Mouse (Mus musculus) midbrain, embryonic 11.5 days (tissue): ENCODE results near the gene Kat7. TPM values are rescaled to one million over a fixed set of nuclear protein-coding genes. Genes with fewer than 3 reads are reported as not detected.

Experiments
- ATAC-seq: fragments of 200-750 bp; cut with Nextera tagmentation; 2 replicates; pipeline ENCODE4 v1.8.0; 2017; ENCODE audit warnings: moderate TSS enrichment, moderate library complexity; ENCODE audit not compliant: low FRiP score
- DNase-seq: peaks from one replicate; pipeline ENCODE4 v3.0.0; 2015; ENCODE audit warnings: low spot score; ENCODE audit errors: missing footprints
- H3K27ac ChIP-seq: fragments of 300-500 bp; sonication (generic); 2 replicates; pipeline ENCODE4 v1.5.1; 2014; ENCODE audit warnings: low read depth, low read length
- H3K27me3 ChIP-seq: fragments of 300-500 bp; sonication (generic); 2 replicates; pipeline ENCODE4 v1.6.1; 2014; ENCODE audit warnings: mild to moderate bottlenecking, low read length, moderate library complexity, mixed read lengths; ENCODE audit not compliant: control insufficient read depth, insufficient read depth
- H3K36me3 ChIP-seq: fragments of 300-500 bp; sonication (generic); 2 replicates; pipeline ENCODE4 v1.6.1; 2014; ENCODE audit warnings: mild to moderate bottlenecking, low read length, moderate library complexity, mixed read lengths; ENCODE audit not compliant: control insufficient read depth, insufficient read depth
- H3K4me1 ChIP-seq: fragments of 300-500 bp; sonication (generic); 2 replicates; pipeline ENCODE4 v1.6.1; 2014; ENCODE audit warnings: low read length; ENCODE audit not compliant: control insufficient read depth, insufficient read depth
- H3K4me2 ChIP-seq: fragments of 300-500 bp; sonication (generic); 2 replicates; pipeline ENCODE4 v1.6.1; 2014; ENCODE audit warnings: mild to moderate bottlenecking, moderate library complexity
- H3K4me3 ChIP-seq: fragments of 300-500 bp; sonication (generic); 2 replicates; pipeline ENCODE4 v1.5.1; 2014; ENCODE audit warnings: low read depth, low read length
- H3K9ac ChIP-seq: fragments of 300-500 bp; sonication (generic); 2 replicates; pipeline ENCODE4 v1.6.1; 2014; ENCODE audit warnings: low read length
- H3K9me3 ChIP-seq: fragments of 300-500 bp; sonication (generic); 2 replicates; pipeline ENCODE4 v1.6.1; 2016; ENCODE audit warnings: low read length; ENCODE audit not compliant: control insufficient read depth
- WGBS: fragments of 180-500 bp; shearing (Covaris S2); extraction: QIAGEN DNeasy Blood & Tissue Kit; methylation state at CpG from one replicate; pipeline ENCODE4 v1.1.7; 2014; 5-methylcytosine and 5-hydroxymethylcytosine counted together
- polyA plus RNA-seq: library from polyadenylated mRNA; unstranded; fragments of >200 nt; fragmentation: Nextera tagmentation; extraction: Ambion mirVana; gene quantifications from 2 replicates; pipeline ENCODE4 v1.2.1, GENCODE M21; 2014

The Kat7 gene
- polyA plus RNA-seq, 1 experiment from 2014 or later: 75.8 TPM

DNA sequence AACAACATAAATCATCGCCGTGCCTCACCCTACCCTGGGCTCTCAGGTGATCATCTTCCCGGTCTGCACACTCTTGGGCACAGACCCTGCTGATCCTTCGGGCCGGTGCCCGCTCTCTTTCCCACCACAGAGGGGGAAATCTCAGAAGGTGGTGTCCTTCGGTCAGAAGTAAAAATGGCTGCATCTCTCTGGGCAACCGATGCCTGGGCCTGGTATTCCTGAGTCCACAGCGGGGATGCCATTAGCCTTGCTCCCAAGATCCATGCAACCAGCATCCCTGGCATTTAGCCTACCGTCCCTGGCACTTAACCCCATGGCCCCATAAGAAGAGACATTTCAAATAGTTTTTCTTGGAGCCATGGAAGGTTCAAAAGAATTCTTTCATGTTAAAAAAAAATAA is 14.1 kb upstream of the Kat7 start:
- Histone ChIP-seq H3K4me1 (peaks cover 2% of the 10 kb centered on the region; the same call in 1 of the 2 replicates), H3K27me3 (no peaks in the 10 kb centered on the region), H3K9ac (no peak overlapping the region), H3K9me3 (no peaks in the 10 kb centered on the region), H3K36me3 (no peaks in the 10 kb centered on the region), H3K4me3 (no peak overlapping the region), H3K27ac (no peak overlapping the region), H3K4me2 (no peak overlapping the region)
- DNase-seq (no peak), ATAC-seq (no peak)
- WGBS: 75% methylated on average over 10 of the region's 10 CpGs

DNA sequence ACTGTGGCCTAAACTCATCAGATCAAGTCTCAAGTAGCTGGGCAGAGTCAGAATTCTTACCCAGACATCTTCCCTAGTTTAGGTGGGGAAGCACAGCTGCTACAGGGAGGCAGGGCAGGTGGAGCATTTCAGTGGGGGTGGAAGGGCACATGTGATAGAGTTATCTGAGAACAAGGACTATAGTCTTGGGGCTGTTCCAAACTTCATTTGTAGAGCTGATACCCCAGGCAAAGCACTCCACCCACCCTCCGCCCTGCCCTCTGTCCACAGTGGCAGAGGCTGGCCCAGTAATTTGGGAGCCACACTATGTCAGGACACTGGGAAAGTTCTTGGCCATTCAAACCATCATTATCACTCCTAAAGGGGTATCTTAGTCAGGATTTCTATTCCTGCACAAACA is 10.0 kb upstream of the Kat7 start:
- no peak overlapping the region for H3K4me2 ChIP-seq
- H3K27me3 ChIP-seq: no peaks in the 10 kb centered on the region
- H3K9me3 ChIP-seq: no peaks in the 10 kb centered on the region
- no peaks in the 10 kb centered on the region for H3K36me3 ChIP-seq
- no peak overlapping the region for H3K27ac ChIP-seq
- no peak overlapping the region for H3K9ac ChIP-seq
- no peak overlapping the region for H3K4me3 ChIP-seq
- DNase-seq (no peak), ATAC-seq (no peak)
- peaks cover 2% of the 10 kb centered on the region; the same call in 1 of the 2 replicates for H3K4me1 ChIP-seq
- WGBS: 95% methylated on average over 1 of the region's 1 CpGs

DNA sequence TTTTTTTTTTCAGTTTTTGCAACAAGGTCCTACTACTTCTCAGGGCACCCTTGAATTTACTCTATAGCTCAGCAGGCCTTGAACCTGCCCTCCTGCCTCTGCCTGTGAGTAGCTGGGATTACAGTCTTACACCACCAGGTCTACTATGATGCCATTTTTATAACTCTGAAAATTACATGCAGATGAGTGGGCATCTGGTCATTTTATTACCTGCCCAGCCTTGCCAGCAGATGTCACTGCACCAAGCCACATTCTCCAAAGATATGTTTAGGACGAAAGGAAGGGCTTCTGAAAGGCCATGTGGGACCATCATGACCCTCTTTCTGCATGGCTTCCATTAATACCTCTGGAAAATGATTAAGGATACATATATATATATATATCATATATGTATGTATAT is 9.5 kb upstream of the Kat7 start:
- WGBS: 53% methylated on average over 1 of the region's 1 CpGs
- H3K4me1 ChIP-seq: peaks cover 2% of the 10 kb centered on the region; the same call in 1 of the 2 replicates
- H3K27me3 ChIP-seq: no peaks in the 10 kb centered on the region
- H3K4me2 ChIP-seq: no peak overlapping the region
- DNase-seq (no peak), ATAC-seq (no peak)
- no peak overlapping the region for H3K27ac ChIP-seq
- H3K9me3 ChIP-seq: no peaks in the 10 kb centered on the region
- H3K4me3 ChIP-seq: no peak overlapping the region
- H3K9ac ChIP-seq: no peak overlapping the region
- H3K36me3 ChIP-seq: no peaks in the 10 kb centered on the region

DNA sequence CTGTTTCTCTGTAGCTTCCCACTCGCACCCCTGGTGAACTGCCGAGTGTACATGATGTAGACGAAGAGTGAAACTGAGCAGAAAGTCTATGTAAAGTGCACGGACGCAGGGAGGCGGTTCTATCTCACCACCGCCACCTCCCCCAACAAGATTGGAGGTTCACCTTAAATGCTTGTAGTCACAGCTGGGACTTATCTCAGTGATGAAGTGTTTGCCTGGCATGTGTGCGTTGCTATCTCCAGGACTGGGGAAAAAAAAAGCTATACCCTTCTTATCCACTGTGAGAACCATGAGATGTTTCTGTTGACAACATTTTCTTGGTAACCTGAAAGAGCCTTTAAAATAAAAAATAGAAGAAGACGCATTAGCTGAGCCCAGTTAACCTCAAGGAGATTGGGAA is 8.1 kb upstream of the Kat7 start:
- DNase-seq (no peak), ATAC-seq (no peak)
- Histone ChIP-seq H3K27me3 (no peaks in the 10 kb centered on the region), H3K36me3 (no peaks in the 10 kb centered on the region), H3K4me1 (no peaks in the 10 kb centered on the region), H3K27ac (no peak overlapping the region), H3K9ac (no peak overlapping the region), H3K4me3 (no peak overlapping the region), H3K9me3 (no peaks in the 10 kb centered on the region), H3K4me2 (no peak overlapping the region)
- 90% methylated on average over 9 of the region's 9 CpGs for WGBS

DNA sequence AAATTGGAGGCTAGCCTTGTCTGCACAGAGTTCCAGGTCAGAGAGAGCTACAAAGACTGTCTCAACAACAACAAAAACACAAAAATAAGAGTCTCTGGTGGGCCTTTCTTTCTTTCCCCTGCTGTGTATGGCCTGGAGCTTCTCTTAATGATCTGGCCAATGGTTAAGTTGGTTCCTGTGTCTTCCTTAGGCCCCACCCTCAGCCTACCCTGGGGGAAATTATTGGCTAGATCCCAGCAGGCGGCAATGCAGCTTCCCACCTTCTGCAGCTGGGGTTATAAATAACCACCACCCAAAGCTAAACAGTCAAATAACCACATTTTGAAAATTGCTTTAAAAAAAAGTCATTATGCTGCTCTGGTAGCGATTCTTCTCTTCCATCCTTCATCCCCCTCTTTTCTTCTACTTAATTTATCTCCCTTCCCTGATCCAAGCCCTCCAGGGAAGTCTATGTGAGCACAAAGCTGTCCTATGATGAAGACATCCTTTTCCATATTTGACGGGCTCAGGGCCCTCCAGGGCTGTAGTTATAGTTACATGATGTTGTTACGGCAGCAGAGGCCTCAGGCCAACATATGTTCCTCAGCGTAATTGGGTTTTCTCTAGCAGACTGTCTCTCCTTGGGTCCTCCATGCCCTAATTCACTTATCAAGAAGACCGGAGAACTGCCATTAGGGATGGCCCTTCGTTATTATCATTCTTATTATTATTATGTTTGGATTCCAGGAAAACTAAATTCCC is 5.3 kb upstream of the Kat7 start:
- Histone ChIP-seq H3K4me3 (no peak overlapping the region), H3K27me3 (no peaks in the 10 kb centered on the region), H3K36me3 (no peaks in the 10 kb centered on the region), H3K9me3 (no peaks in the 10 kb centered on the region), H3K4me1 (peaks cover 7% of the 10 kb centered on the region), H3K4me2 (no peak overlapping the region), H3K27ac (no peak overlapping the region), H3K9ac (no peak overlapping the region)
- ATAC-seq (no peak), DNase-seq (no peak)
- WGBS: 85% methylated on average over 7 of the region's 7 CpGs

DNA sequence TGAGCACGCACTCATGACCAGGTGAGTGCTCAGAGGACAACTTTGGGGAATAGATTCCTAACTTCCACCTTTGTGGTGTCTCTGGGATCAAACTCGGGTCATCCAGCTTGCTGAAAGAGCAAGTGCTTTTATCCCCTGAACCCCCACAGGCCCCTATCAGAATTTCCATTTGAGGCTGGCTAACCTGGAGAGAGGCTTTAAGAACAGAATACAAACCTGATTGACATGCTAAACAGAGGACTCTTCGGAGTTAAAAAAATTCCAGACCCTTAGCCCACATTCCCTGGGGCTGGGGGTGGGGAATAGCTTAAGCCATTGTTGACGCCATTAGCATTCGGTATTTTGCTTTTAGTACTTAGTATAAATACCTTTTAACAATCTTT is 1.4 kb upstream of the Kat7 start:
- ATAC-seq (no peak), DNase-seq (no peak)
- peak overlapping the region; percentile 63 for H3K4me2 ChIP-seq
- WGBS: 15% methylated on average over 5 of the region's 5 CpGs
- H3K4me1 ChIP-seq: peaks cover 13% of the 10 kb centered on the region
- no peaks in the 10 kb centered on the region for H3K9me3 ChIP-seq
- no peak overlapping the region for H3K27ac ChIP-seq
- H3K9ac ChIP-seq: peak overlapping the region; percentile 66; the same call in 1 of the 2 replicates
- no peaks in the 10 kb centered on the region for H3K27me3 ChIP-seq
- peak overlapping the region; percentile 87 for H3K4me3 ChIP-seq
- H3K36me3 ChIP-seq: no peaks in the 10 kb centered on the region

DNA sequence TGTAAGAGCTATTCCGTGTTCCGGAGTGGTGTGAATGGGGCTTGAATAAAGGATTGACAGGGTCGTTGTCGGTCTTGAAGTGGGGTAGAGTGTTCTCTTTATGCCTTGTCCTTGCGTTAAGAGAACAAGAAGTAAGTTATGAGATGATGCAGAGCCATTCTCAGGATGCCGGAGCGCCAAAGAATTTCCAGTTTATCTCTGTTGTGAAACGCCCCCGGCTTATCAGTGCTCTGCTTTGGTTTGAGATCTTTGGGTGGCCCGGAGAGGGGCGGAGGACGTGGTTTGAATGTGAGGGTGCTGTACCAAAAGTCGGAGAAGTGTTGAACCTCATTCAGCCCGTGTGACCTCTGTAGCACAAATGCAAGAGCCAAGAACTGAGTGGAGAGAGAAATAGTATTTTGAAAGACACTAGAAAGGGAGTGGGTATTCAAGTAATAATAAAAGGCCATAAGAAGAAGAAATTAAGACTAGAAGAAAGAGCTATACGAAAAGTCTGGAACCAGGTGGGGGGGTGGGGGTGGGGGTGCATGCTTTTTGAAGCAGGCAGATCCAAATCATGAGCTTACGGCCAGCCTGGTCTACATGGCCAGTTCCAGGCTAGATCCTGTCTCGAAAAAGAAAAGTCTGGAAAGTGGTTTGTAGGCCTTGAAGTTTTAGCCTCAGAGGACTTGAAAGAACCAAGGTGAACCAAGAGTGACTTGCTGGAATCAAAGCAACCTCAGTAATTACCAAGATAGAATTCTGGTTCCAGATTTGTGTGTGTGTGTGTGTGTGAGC is 790 bp upstream of the Kat7 start:
- H3K4me3 ChIP-seq: peak overlapping the region; percentile 87
- WGBS: 7% methylated on average over 17 of the region's 17 CpGs
- DNase-seq: no peak
- H3K36me3 ChIP-seq: no peaks in the 10 kb centered on the region; the same call in 1 of the 2 replicates
- H3K4me1 ChIP-seq: peaks cover 13% of the 10 kb centered on the region
- H3K4me2 ChIP-seq: peak overlapping the region; percentile 63
- no peak overlapping the region for H3K27ac ChIP-seq
- H3K9ac ChIP-seq: peak overlapping the region; percentile 66
- no peaks in the 10 kb centered on the region for H3K9me3 ChIP-seq
- H3K27me3 ChIP-seq: no peaks in the 10 kb centered on the region
- peak; percentile 1; the same call in 1 of the 2 replicates for ATAC-seq

DNA sequence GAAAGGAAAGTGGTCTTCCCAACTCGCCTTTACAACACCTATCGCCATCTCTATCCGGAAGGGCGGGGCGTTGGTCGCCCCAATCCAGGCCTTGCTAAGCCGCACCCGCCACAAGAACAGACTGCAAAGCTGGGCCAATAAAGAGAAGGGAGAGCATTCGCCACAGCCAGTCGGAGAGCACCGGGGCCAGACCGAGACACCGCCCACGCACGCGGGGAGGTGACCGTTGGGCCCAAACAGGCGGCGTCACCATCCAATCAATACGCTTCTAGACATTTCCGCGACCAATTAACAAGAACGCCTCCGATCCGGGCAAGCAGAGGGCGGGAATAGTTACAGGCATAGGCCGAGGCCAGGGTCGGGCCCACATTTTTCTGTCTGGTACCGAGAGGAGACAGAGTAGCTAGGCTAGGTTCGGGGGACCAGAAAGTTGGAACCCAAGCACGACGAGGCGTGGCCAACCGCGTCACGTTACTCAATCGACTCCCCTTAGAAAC is 488 bp downstream of the Kat7 start:
- no peaks in the 10 kb centered on the region for H3K27me3 ChIP-seq
- peak overlapping the region; percentile 88 for H3K27ac ChIP-seq
- under 1% methylated on average over 37 of the region's 37 CpGs for WGBS
- H3K4me3 ChIP-seq: peak overlapping the region; percentile 87
- peak; percentile 97 for DNase-seq
- H3K9me3 ChIP-seq: no peaks in the 10 kb centered on the region
- H3K4me1 ChIP-seq: peaks cover 13% of the 10 kb centered on the region
- H3K9ac ChIP-seq: peak overlapping the region; percentile 95
- peak overlapping the region; percentile 87 for H3K4me2 ChIP-seq
- H3K36me3 ChIP-seq: peaks cover 2% of the 10 kb centered on the region
- ATAC-seq: peak; percentile 95

DNA sequence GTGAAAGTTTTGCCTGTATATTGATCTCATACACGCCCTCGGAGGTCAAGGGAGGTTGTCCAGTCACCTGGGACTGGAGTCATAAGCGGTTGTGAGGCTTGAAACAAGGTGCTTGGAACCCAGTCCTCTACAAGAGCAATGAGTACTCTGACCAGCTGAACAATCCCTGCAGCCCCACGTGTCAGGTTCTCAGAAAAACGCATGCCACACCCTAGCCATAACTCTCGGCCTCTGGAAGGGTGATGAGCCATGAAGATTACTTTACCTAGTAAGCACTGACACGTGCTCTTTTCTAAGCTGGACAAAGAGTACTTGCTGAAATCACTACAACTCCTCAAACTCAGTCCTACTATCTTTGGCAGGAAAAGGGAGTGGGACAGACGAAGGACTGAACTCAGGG is 2.5 kb downstream of the Kat7 start:
- DNase-seq (no peak), ATAC-seq (no peak)
- no peak overlapping the region for H3K27ac ChIP-seq
- no peak overlapping the region for H3K9ac ChIP-seq
- 86% methylated on average over 8 of the region's 8 CpGs for WGBS
- no peak overlapping the region for H3K4me3 ChIP-seq
- no peaks in the 10 kb centered on the region for H3K9me3 ChIP-seq
- H3K27me3 ChIP-seq: no peaks in the 10 kb centered on the region
- H3K4me1 ChIP-seq: peaks cover 13% of the 10 kb centered on the region
- no peak overlapping the region for H3K4me2 ChIP-seq
- H3K36me3 ChIP-seq: peaks cover 3% of the 10 kb centered on the region
